Mouse (Mus musculus) right cerebral cortex, adult 2 months (tissue): ENCODE measurements around the gene Gm20388.

Experiments
- DNase-seq, 2 experiments: peaks; one replicate each; pipeline ENCODE4 v3.0.0; 2021 to 2022; ENCODE audit warnings: low spot score in 2 of 2

The Gm20388 gene

GRCm38 (mm10) chr8:122933973-122934372, 3023.3 kb downstream of the Gm20388 start:
- DNase-seq: no peak

- DNase-seq: no peak
Observed at GRCm38 (mm10) chr8:122935118-122935517, 3024.5 kb downstream of the Gm20388 start.

- no peak for DNase-seq
Observed at GRCm38 (mm10) chr8:122935912-122936311, 3025.3 kb downstream of the Gm20388 start.

- DNase-seq: no peak
Observed at GRCm38 (mm10) chr8:122937545-122938053, 3027.0 kb downstream of the Gm20388 start.

GRCm38 (mm10) chr8:122938170-122938569, 3027.5 kb downstream of the Gm20388 start:
- DNase-seq: no peak

- no peak for DNase-seq
Observed at GRCm38 (mm10) chr8:122938591-122938990, 3027.9 kb downstream of the Gm20388 start.

GRCm38 (mm10) chr8:122942803-122943713, 3032.4 kb downstream of the Gm20388 start:
- no peak for DNase-seq

GRCm38 (mm10) chr8:122945775-122946174, 3035.1 kb downstream of the Gm20388 start:
- DNase-seq: no peak

- no peak for DNase-seq
Observed at GRCm38 (mm10) chr8:122949701-122950100, 3039.1 kb downstream of the Gm20388 start.

- no peak for DNase-seq
Observed at GRCm38 (mm10) chr8:122951456-122951855, 3040.8 kb downstream of the Gm20388 start.

- no peak for DNase-seq
Observed at GRCm38 (mm10) chr8:122953028-122953427, 3042.4 kb downstream of the Gm20388 start.

GRCm38 (mm10) chr8:122954090-122954799, 3043.6 kb downstream of the Gm20388 start:
- no peak for DNase-seq

- no peak for DNase-seq
Observed at GRCm38 (mm10) chr8:122955195-122955594, 3044.6 kb downstream of the Gm20388 start.

GRCm38 (mm10) chr8:122955997-122956396, 3045.4 kb downstream of the Gm20388 start:
- DNase-seq: no peak

- no peak for DNase-seq
Observed at GRCm38 (mm10) chr8:122960323-122960722, 3049.7 kb downstream of the Gm20388 start.

GRCm38 (mm10) chr8:122960932-122961331, 3050.3 kb downstream of the Gm20388 start:
- no peak for DNase-seq

GRCm38 (mm10) chr8:122961458-122961857, 3050.8 kb downstream of the Gm20388 start:
- no peak for DNase-seq

- DNase-seq: no peak
Observed at GRCm38 (mm10) chr8:122962046-122962445, 3051.4 kb downstream of the Gm20388 start.

GRCm38 (mm10) chr8:122966638-122967037, 3056.0 kb downstream of the Gm20388 start:
- DNase-seq: no peak

GRCm38 (mm10) chr8:122968145-122968544, 3057.5 kb downstream of the Gm20388 start:
- DNase-seq: no peak

- no peak for DNase-seq
Observed at GRCm38 (mm10) chr8:122969964-122970620, 3059.5 kb downstream of the Gm20388 start.

- no peak for DNase-seq
Observed at GRCm38 (mm10) chr8:122976046-122976445, 3065.4 kb downstream of the Gm20388 start.
